Mouse (Mus musculus) central nervous system, embryonic 14 days (tissue): Measurements from ENCODE around the gene Zc3h4. TPM values are rescaled to one million over a fixed set of nuclear protein-coding genes. Genes with fewer than 3 reads are reported as not detected.

Experiments
- polyA plus RNA-seq: library from polyadenylated mRNA; depleted of rRNA; stranded (reverse); fragments of >200 nt; gene quantifications from 2 replicates; pipeline ENCODE4 v1.2.3, GENCODE M21; 2012; rRNA removed

The Zc3h4 gene
- polyA plus RNA-seq = 59.9 and 65.2 TPM in 2 replicates

GRCm38 (mm10) chr7:16400689-16401611 is at the start of gene Zc3h4:
Gene Zc3h4, plus strand, starts transcription at chr7:16400910.

GRCm38 (mm10) chr7:16387160-16388041 is 13.3 kb upstream of the Zc3h4 start, which contains the start of gene Sae1:
Gene Sae1, minus strand, starts transcription at chr7:16387806.

GRCm38 (mm10) chr7:16452587-16453073 is 51.9 kb downstream of the Zc3h4 start, which contains the start of gene Tmem160:
Gene Tmem160, plus strand, starts transcription at chr7:16452779.

GRCm38 (mm10) chr7:16477628-16478027 is 76.9 kb downstream of the Zc3h4 start, which contains the start of gene Npas1:
Gene Npas1, minus strand, starts transcription at chr7:16477728.

Other genes with a start within 250 kb of the Zc3h4 start
- gene Meis3, start 225.8 kb upstream of the Zc3h4 start, polyA plus RNA-seq = 189 and 199 TPM in 2 replicates
- gene Dhx34, start 178.9 kb upstream of the Zc3h4 start, polyA plus RNA-seq = 16.8 and 17.2 TPM in 2 replicates
- gene C5ar2, start 156.8 kb upstream of the Zc3h4 start, polyA plus RNA-seq = 0.05 and 0.08 TPM in 2 replicates
- 2.7 and 3.3 TPM in 2 replicates for gene C5ar1, start 141.4 kb upstream of the Zc3h4 start, polyA plus RNA-seq
- 42.2 and 54.9 TPM in 2 replicates for gene Inafm1, start 127.3 kb upstream of the Zc3h4 start, polyA plus RNA-seq
- 65.9 and 81.5 TPM in 2 replicates for gene Ccdc9, start 114.1 kb upstream of the Zc3h4 start, polyA plus RNA-seq
- gene Bbc3, start 92.5 kb upstream of the Zc3h4 start, polyA plus RNA-seq = 22.1 TPM in 2 replicates
- 174 and 178 TPM in 2 replicates for gene Sae1, start 13.1 kb upstream of the Zc3h4 start, polyA plus RNA-seq
- 46.0 and 51.3 TPM in 2 replicates for gene Tmem160, start 51.9 kb downstream of the Zc3h4 start, polyA plus RNA-seq
- 3.0 and 3.2 TPM in 2 replicates for gene Npas1, start 76.8 kb downstream of the Zc3h4 start, polyA plus RNA-seq
- gene Arhgap35, start 214.1 kb downstream of the Zc3h4 start, polyA plus RNA-seq = 42.4 and 46.2 TPM in 2 replicates